Mouse (Mus musculus) midbrain, embryonic 13.5 days (tissue): ENCODE measurements around the gene Abhd2. TPM values are rescaled to one million over a fixed set of nuclear protein-coding genes. Genes with fewer than 3 reads are reported as not detected.

Experiments
- ATAC-seq: fragments of 200-750 bp; cut with Nextera tagmentation; 2 replicates; pipeline ENCODE4 v1.8.0; 2017; ENCODE audit warnings: mild to moderate bottlenecking, moderate TSS enrichment, moderate library complexity
- H3K27ac ChIP-seq: fragments of 300-500 bp; sonication (generic); 2 replicates; pipeline ENCODE4 v1.5.1; 2015; ENCODE audit warnings: inconsistent platforms, mild to moderate bottlenecking, moderate library complexity
- H3K27me3 ChIP-seq: fragments of 300-500 bp; sonication (generic); 2 replicates; pipeline ENCODE4 v1.6.1; 2015; ENCODE audit warnings: mild to moderate bottlenecking, inconsistent platforms
- H3K36me3 ChIP-seq: fragments of 300-500 bp; sonication (generic); 2 replicates; pipeline ENCODE4 v1.6.1; 2015; ENCODE audit warnings: mild to moderate bottlenecking, inconsistent platforms
- H3K4me1 ChIP-seq: fragments of 300-500 bp; sonication (generic); replicated peaks from 2 replicates; pipeline ENCODE4 v1.6.1; 2015; ENCODE audit warnings: inconsistent platforms
- H3K4me2 ChIP-seq: fragments of 300-500 bp; sonication (generic); replicated peaks from 2 replicates; pipeline ENCODE4 v1.6.1; 2015; ENCODE audit warnings: moderate library complexity, mild to moderate bottlenecking, inconsistent platforms
- H3K4me3 ChIP-seq: fragments of 300-500 bp; sonication (generic); replicated peaks from 2 replicates; pipeline ENCODE4 v1.5.1; 2015; ENCODE audit warnings: mild to moderate bottlenecking, inconsistent platforms
- H3K9ac ChIP-seq: fragments of 300-500 bp; sonication (generic); replicated peaks from 2 replicates; pipeline ENCODE4 v1.6.1; 2015; ENCODE audit warnings: mild to moderate bottlenecking, inconsistent platforms
- H3K9me3 ChIP-seq: fragments of 300-500 bp; sonication (generic); 2 replicates; pipeline ENCODE4 v1.6.1; 2016; ENCODE audit warnings: mild to moderate bottlenecking, inconsistent platforms
- WGBS: fragments of 180-500 bp; shearing (Covaris S2); methylation state at CpG from one replicate; pipeline ENCODE4 v1.1.7; 2015; 5-methylcytosine and 5-hydroxymethylcytosine counted together
- polyA plus RNA-seq: library from polyadenylated mRNA; unstranded; fragments of >200 nt; fragmentation: Nextera tagmentation; extraction: Ambion mirVana; gene quantifications from 2 replicates; pipeline ENCODE4 v1.2.1, GENCODE M21; 2015

Abhd2 gene
- polyA plus RNA-seq: 16.4 and 16.5 TPM in 2 replicates

GRCm38 (mm10) chr7:79272789-79273718 is at the start of gene Abhd2:
Gene Abhd2 (plus strand): TSS chr7:79273199.
- no peaks in the 10 kb centered on the region for H3K27me3 ChIP-seq
- H3K9me3 ChIP-seq: no peaks in the 10 kb centered on the region
- peaks cover 49% of the 10 kb centered on the region for H3K4me1 ChIP-seq
- H3K4me2 ChIP-seq: peak within 1 kb of the TSS; percentile 81
- H3K9ac ChIP-seq: peak within 1 kb of the TSS; percentile 90
- H3K27ac ChIP-seq: peak within 1 kb of the TSS; percentile 89
- no peaks in the 10 kb centered on the region for H3K36me3 ChIP-seq
- WGBS: 1% methylated on average over 54 of the region's 54 CpGs
- peak within 1 kb of the TSS; percentile 82 for H3K4me3 ChIP-seq
- peak; percentile 100 for ATAC-seq

DNA sequence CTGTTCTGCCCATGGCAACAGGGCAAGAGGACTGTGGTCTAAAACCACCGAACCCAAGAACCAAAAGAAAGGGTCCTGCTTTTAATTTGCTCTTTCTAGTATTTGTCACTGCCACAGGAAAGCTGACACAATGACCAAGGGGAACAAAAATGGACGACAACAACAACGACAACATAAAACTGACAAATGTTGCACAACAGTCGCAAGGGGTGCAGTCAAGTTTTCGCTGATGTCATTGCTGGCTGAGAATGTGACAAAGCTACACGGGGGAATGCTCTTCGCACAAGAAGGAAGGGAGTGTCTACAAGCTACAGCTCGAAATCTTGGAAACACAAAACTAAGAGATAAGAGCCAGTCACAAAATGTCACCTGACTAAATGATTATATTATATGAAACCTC is 47.5 kb upstream of the Abhd2 start:
- Histone ChIP-seq H3K36me3 (no peaks in the 10 kb centered on the region), H3K9ac (no peak overlapping the region), H3K4me3 (no peak overlapping the region), H3K27me3 (no peaks in the 10 kb centered on the region), H3K9me3 (no peaks in the 10 kb centered on the region), H3K4me2 (no peak overlapping the region), H3K4me1 (no peaks in the 10 kb centered on the region), H3K27ac (no peak overlapping the region)
- 89% methylated on average over 8 of the region's 8 CpGs for WGBS
- ATAC-seq: no peak

DNA sequence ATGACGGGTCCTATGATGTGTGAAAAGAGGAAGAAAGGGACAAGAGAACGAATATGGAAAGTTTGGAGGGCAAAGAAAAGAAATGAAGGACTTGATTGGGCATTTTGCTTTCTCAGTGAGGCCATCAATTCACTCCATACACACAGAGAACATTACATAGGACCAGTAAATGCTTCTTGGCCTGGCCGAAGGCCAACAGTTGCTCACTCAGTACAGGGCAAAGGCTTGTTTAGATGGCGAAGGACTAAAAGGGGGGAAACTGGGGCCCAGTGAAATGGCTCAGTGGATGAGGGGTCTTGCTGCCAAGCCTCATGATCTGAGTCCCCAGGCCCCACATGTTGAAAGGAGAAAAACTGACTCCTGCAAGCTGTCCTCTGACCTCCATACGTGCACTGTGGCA is 46.8 kb upstream of the Abhd2 start:
- no peaks in the 10 kb centered on the region for H3K4me1 ChIP-seq
- H3K36me3 ChIP-seq: no peaks in the 10 kb centered on the region
- no peaks in the 10 kb centered on the region for H3K27me3 ChIP-seq
- H3K27ac ChIP-seq: no peak overlapping the region
- no peak for ATAC-seq
- H3K9me3 ChIP-seq: no peaks in the 10 kb centered on the region
- no peak overlapping the region for H3K4me2 ChIP-seq
- H3K4me3 ChIP-seq: no peak overlapping the region
- 87% methylated on average over 5 of the region's 5 CpGs for WGBS
- no peak overlapping the region for H3K9ac ChIP-seq

DNA sequence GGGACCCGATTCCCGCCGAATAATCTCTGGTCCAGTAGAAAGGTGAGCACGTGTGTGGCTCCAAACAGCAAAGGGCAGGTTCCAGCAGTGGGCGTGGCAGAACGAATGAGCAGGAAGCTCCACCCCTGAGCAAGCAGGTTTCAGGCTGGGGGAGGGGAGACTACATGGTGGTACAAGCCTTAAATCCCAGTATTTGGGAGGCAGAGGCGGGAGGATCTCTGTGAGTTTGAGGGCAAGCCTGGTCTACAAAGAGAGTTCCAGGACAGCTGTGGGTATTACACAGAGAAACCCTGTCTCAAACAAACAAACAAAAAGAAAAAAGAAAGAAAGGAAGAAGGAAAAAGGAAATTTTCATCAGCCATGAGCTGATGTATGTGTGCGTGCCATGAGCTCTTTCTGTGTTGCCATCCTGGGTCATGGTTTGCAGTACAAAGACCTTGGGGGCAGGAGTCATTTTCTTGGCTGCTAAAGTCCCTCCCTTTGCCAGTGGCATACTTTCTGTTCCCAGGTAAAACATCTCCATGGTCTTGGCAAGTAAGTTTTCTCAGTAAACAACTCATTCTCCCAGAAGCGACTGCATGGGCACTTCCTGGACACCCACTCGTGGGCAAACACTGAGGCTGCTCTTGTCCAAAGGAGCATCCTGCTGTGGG is 46.0 kb upstream of the Abhd2 start:
- Histone ChIP-seq H3K9ac (no peak overlapping the region), H3K27me3 (no peaks in the 10 kb centered on the region), H3K27ac (no peak overlapping the region), H3K4me2 (no peak overlapping the region), H3K4me1 (no peaks in the 10 kb centered on the region), H3K36me3 (no peaks in the 10 kb centered on the region), H3K9me3 (no peaks in the 10 kb centered on the region), H3K4me3 (no peak overlapping the region)
- WGBS: 88% methylated on average over 10 of the region's 10 CpGs
- no peak for ATAC-seq

GRCm38 (mm10) chr7:79228471-79228870 is 44.5 kb upstream of the Abhd2 start:
- Histone ChIP-seq H3K4me1 (no peaks in the 10 kb centered on the region), H3K4me2 (no peak overlapping the region), H3K27me3 (no peaks in the 10 kb centered on the region), H3K9me3 (no peaks in the 10 kb centered on the region), H3K36me3 (no peaks in the 10 kb centered on the region), H3K9ac (no peak overlapping the region), H3K4me3 (no peak overlapping the region), H3K27ac (no peak overlapping the region)
- ATAC-seq: 0 out of 2 replicates have a peak, but pooled peaks have one; percentile 43
- whole genome bisulfite sequencing: 29% methylated on average over 9 of the region's 9 CpGs

GRCm38 (mm10) chr7:79231577-79231976 is 41.4 kb upstream of the Abhd2 start:
- 87% methylated on average over 2 of the region's 2 CpGs for WGBS
- no peak overlapping the region for H3K4me3 ChIP-seq
- no peak for ATAC-seq
- no peak overlapping the region for H3K9ac ChIP-seq
- H3K9me3 ChIP-seq: no peaks in the 10 kb centered on the region
- no peaks in the 10 kb centered on the region for H3K36me3 ChIP-seq
- H3K27me3 ChIP-seq: no peaks in the 10 kb centered on the region
- H3K4me1 ChIP-seq: no peaks in the 10 kb centered on the region
- H3K4me2 ChIP-seq: no peak overlapping the region
- no peak overlapping the region for H3K27ac ChIP-seq

- Histone ChIP-seq H3K9ac (no peak overlapping the region), H3K27me3 (no peaks in the 10 kb centered on the region), H3K4me3 (no peak overlapping the region), H3K4me1 (no peaks in the 10 kb centered on the region), H3K36me3 (no peaks in the 10 kb centered on the region), H3K4me2 (no peak overlapping the region), H3K9me3 (no peaks in the 10 kb centered on the region), H3K27ac (no peak overlapping the region)
- no peak for ATAC-seq
- 89% methylated on average over 10 of the region's 10 CpGs for WGBS
Observed at GRCm38 (mm10) chr7:79232048-79232447, 41.0 kb upstream of the Abhd2 start.

DNA sequence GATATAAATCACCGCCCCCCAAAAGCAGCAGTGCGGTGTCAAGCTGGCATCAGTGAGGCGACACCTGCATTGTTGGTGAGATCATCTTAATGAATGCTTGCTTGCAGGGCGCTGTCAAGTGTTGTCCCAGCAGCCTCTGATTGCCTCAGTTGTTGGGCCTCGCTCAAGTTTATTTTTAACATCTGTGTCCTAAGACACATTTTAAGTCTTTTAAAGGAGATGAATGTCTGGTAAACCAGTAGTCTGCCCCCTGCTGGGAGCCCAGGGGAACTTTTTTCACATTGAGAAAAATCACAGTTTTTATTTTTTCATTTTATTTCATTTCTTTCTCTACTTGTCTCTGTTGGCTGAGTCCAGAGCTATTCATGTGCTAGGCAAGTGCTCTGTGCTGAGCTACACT is 34.3 kb upstream of the Abhd2 start:
- Histone ChIP-seq H3K4me3 (no peak overlapping the region), H3K27me3 (no peaks in the 10 kb centered on the region; the same call in 1 of the 2 replicates), H3K36me3 (no peaks in the 10 kb centered on the region), H3K4me1 (no peaks in the 10 kb centered on the region; the same call in 1 of the 2 replicates), H3K4me2 (no peak overlapping the region), H3K27ac (no peak overlapping the region), H3K9ac (no peak overlapping the region), H3K9me3 (no peaks in the 10 kb centered on the region)
- WGBS: 83% methylated on average over 5 of the region's 5 CpGs
- no peak for ATAC-seq

DNA sequence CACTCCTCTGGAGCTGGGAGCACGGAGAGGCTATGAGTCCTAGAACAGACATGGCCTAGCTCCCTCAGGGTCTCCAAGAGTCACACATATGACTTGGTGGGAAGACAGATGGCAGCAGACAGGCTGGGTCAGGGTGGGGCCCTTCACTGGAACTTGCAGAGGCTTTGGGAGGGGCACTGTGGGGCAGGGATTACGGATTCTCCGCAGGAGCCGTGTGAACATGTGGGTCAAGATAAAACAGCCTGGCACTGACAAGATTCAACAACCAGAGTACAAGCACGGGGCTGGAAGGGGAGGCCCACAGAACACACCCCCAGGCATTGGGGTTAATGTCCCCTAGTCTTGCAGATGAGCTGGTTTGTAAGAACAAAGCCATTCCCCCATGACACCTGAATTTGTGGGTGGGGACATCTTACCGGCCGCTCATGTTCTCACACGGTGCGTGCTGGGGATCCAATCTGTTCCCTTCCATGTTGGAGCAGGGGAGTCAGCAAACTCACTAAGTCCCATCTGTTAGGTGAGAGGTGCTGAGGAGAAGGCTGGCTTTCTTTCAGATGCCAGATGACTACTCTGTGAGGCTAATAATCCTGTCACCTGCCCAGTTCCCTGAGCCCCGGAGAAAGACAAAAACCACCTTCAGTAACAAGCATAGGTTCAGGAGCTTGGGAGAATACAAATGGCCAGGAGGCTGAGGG is 30.9 kb upstream of the Abhd2 start:
- no peaks in the 10 kb centered on the region for H3K9me3 ChIP-seq
- H3K4me2 ChIP-seq: no peak overlapping the region
- no peak overlapping the region for H3K9ac ChIP-seq
- H3K36me3 ChIP-seq: no peaks in the 10 kb centered on the region
- no peak for ATAC-seq
- no peak overlapping the region for H3K4me3 ChIP-seq
- H3K4me1 ChIP-seq: peaks cover 5% of the 10 kb centered on the region
- 78% methylated on average over 10 of the region's 10 CpGs for WGBS
- no peak overlapping the region for H3K27ac ChIP-seq
- H3K27me3 ChIP-seq: no peaks in the 10 kb centered on the region; the same call in 1 of the 2 replicates

DNA sequence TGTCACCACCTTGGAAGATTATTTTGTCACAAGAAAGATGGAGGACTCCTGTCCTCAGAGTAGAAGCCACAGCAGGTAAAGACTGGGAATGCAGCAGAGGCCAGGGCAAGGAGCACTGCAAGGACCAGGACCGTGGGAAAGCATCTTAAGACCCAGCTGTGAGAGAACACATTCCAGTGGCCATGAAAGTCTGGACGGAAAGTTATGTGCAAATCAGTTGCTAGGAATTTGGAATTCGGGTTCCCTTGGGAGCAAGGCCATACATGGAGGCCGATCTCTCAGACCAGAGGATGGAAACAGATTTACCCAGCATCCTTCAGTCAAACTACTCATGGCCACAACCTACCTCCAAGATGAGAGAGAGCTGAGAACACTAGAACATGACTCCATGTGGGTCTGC is 29.8 kb upstream of the Abhd2 start:
- Histone ChIP-seq H3K4me1 (peaks cover 14% of the 10 kb centered on the region), H3K9ac (no peak overlapping the region), H3K9me3 (no peaks in the 10 kb centered on the region), H3K4me3 (no peak overlapping the region), H3K4me2 (no peak overlapping the region), H3K27ac (no peak overlapping the region), H3K27me3 (no peaks in the 10 kb centered on the region; the same call in 1 of the 2 replicates), H3K36me3 (no peaks in the 10 kb centered on the region)
- WGBS: 75% methylated on average over 4 of the region's 4 CpGs
- no peak for ATAC-seq

DNA sequence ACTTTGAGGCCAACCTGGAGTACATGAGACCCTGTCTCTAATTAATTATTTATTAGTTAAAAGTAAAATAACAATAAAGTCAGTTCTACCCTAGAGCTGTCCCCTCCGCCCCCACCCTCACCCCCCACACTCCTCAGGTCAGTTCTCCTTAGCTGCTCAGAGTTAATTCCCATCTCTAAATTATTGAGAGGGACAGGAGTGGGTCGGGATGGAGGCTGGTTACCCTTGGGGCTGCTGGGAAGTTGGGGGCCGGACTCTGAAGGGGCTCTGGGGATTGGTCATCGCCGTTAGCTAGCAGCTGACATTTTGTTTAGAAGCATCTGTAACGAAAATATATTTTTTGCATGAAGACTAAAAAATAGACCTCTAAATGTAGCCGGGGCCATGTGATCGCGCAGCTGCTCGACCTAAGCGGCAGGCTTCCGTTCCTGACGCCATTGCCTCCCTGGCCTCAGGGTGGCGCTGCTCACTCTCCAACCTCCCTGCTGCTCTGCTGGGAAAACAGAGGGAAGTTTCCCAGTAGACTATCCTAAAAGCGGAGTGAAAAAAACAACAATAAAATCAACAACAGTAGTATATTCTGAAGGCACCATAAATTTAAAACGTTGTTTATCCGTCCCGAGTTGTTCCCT is 26.8 kb upstream of the Abhd2 start:
- Histone ChIP-seq H3K4me3 (peak overlapping the region; percentile 20), H3K36me3 (no peaks in the 10 kb centered on the region), H3K4me1 (peaks cover 14% of the 10 kb centered on the region), H3K9me3 (no peaks in the 10 kb centered on the region), H3K27ac (no peak overlapping the region), H3K9ac (no peak overlapping the region), H3K27me3 (no peaks in the 10 kb centered on the region; the same call in 1 of the 2 replicates), H3K4me2 (peak overlapping the region; percentile 44)
- WGBS: 17% methylated on average over 18 of the region's 18 CpGs
- ATAC-seq: peak; percentile 72
